Mouse (Mus musculus) monocyte, adult 2 months (primary cell): Measurements from ENCODE around the gene Pitpnm1.
"Not testable (repeated sequence)": the region's sequence is repeated elsewhere in the genome, so short reads cannot be mapped to it uniquely, and the experiment has no call there.

ENCODE experiments used
- DNase-seq, 2 experiments: peaks; one replicate each; pipeline ENCODE4 v3.0.0; 2022; ENCODE audit warnings: low spot score in 2 of 2, low read depth in 1 of 2

Pitpnm1 gene

DNA sequence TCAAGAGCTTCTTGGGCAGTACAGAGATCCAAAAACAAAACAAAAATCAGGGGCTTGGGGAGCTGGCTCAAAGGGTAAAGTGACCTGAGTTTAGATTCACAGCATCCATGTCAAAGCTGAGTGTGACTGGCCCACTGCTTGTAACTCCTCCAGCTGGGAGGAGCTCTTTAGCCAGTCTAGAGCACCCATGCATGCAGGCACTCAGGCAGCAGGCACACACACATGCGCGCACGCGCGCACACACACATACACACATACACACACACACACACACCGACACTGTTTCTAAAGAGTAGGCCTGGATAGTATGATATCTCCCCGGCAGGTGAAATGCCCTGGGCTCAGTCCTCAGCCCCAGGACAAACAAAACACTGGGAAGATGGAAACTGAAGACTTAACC lies 17.2 kb downstream of the Pitpnm1 start:
- no peak for DNase-seq

DNA sequence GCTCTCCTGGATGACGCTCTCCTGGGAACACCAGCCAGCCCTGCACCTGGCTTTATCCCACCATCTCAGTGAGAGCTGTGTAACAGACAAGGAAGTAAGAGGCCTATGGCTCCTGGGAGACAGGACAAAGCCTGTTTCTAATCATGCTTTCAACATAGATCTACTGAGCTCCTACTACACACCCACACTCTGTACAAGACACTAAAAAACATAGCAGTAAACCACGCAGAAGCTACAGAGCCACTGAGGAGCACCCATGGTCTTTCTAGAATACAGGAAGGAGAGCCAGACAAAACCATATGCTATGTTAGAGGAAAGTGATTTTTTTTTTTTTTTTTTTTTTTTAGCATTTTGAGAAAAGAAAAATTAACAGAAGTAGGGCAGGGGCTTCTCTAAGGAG lies 18.6 kb downstream of the Pitpnm1 start:
- no peak for DNase-seq

DNA sequence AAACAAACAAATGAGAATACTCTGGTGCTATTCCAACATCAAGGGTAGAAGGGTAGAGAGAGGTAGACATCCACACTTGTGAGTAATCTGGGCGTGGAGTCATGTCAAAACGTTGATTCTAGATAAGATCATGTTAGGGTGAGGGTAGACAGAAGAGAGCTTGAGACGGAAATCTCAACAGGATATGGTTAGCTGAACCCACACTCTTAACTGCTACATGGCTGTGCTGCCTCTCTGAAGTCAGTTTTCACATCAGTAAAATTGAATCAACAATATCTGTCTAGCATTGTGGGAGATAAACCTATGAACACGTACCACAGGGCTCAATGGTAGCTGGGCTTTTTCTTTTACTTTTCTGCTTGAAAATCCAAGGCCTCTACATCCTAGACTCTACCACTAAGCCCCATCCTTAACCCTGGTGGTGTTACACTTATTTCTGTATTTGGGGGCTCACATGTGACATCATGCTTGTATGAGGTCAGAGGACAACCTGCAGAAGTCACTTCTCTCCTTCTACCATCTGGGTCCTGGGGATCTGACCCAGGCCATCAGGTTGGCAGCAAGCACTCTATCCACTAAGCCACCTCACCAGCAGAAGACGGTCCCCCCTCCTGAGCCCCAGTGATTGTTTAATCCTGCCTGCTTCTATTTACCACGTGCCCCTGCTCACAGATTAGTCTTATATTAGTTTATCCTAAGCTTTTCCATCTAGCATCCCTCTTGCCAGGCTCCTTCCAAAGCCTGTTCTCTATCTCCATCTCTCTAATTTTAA lies 20.1 kb downstream of the Pitpnm1 start:
- DNase-seq = no peak

DNA sequence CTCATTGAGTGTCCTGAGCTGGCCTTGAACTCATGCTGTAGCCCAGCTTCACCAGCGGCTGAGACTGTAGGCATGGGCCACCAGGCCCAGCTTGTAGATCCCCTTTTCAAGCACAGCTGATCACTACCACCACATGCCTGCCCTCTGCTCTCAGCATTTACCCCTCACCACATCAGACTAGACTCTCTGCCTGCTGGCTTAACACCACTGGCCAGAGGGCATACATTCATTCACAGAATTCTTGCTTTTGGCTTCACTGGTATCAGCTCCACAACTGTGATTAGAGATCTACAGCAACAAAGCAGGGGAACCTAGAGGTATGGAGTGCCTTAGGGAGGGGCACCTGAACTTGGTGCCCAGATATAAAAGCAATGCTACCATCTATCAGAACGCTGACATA lies 20.7 kb downstream of the Pitpnm1 start:
- DNase-seq = no peak

DNA sequence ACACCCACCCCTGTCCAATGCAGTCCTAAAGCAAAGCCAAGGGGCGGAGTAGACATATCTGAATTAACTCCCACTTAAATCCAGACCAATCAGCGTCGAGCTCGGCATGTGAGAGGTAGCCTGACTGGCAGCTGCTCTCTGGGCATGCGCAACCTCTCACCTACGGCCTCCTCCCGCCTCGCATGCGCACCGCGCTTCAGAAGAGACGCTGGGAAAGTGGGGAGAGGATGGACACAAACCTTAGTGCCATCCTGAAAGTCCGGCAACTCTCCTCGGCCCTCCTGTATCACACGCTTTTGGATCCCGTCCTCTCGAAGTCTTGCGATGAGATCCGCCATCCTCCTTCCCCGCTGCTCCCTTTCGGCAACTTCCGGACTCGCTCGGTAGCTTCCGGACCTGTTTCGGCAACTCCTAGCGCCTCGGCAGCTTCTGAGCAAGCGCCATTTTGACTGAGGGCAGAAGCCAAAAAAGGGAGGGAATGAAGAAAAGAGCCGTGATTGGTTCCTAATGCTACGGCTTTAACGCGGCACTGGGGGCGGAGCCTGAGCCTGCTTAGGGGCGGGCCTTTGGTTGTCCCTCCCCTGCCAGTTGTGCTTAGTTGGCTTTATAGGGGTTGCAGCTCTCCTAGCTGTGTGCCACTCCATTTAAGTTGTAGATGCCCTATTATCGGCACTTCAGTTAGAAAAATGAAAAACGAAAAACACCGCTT lies 21.5 kb downstream of the Pitpnm1 start:
- peak; percentile 89 to 90 for DNase-seq

DNA sequence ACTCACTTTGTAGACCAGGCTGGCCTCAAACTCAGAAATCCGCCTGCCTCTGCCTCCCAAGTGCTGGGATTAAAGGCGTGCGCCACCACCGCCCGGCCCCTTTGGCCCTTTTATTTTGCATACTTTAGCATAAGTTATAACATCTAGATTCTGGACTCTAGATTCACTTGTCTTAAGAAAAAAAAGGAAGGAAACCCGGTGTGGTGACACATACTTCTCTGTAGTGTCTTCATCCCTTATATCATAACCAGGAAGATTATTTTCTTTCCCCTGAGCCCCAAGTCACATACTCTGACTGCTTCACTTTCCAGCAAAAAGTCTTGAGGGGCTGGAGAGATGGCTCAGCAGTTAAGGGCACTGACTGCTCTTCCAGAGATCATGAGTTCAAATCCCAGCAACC lies 22.1 kb downstream of the Pitpnm1 start:
- not testable (repeated sequence) for DNase-seq

DNA sequence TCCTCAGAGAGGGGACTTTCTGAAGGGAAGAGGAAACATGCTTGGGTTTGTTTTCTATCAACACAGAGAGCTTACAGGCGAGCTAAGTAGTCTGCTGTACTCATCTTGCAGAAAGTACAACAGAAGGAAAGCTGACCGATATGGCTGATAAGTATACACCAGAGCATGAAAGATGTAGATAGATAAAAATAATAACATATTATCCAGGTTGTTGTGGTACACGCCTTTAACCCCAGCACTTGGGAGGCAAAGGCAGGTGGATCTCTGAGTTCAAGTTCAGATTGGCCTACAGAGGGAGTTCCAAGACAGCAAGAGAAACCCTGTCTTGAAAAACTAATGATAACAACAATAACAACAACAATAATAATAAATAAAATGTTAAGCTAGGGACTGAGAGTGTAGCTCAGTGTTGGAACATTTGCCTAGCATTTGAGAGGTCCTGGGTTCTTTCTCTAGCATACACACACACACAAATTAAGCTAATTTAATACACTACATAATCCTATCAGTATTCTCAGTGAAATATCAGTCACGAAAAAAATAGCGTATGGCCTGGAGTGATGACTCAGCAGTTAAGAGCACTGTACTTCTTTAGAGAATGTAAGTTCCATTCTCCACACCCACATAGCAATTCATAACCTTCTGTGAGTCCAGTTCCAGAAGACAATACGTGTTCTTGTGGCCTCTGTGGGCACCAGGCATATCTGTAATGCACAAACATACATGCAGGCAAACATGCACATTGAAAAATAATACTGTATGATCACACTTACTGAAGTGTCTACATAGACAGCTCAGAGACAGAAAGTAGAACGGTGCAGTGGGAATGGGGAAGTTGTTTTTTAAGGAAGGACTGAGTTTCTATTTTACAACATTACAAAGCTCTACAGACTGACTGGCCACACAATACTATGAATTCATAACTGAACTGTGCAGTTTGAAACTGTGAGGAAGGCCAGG lies 22.9 kb downstream of the Pitpnm1 start:
- DNase-seq = no peak

DNA sequence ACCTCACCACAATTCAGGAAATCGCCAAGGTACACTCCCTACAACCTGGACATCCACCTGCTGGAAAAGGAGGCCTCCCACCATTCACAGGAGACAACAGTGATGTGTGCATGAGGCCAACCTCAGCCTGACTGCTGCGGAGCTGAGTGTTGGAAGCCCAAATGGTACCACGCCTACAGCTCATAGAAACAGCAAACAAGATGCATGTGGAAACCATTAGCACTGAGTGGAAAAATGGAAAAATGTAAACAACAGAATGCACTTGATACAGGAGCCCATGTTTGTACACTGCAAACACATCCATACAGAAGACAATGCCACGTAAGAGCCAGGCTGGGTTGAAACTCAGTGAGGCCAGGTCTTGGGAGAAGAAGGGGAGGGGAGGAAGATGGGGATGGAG lies 24.6 kb downstream of the Pitpnm1 start:
- no peak for DNase-seq

DNA sequence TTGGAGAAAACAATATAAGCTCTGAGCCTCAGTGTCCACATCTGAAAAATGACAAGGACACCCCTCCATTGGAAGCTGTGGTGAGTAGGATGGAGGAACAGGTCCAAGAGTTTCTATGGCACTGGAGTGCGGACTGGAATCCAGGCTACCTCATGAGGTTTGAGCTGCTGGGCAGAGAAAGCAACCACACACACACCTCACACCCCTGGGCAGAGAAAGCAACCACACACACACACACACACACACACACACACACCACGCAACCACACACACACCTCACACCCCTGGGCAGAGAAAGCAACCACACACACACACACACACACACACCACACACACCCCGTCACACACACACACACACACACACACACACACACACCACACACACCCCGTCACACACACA lies 25.5 kb downstream of the Pitpnm1 start:
- DNase-seq = not testable (repeated sequence)

DNA sequence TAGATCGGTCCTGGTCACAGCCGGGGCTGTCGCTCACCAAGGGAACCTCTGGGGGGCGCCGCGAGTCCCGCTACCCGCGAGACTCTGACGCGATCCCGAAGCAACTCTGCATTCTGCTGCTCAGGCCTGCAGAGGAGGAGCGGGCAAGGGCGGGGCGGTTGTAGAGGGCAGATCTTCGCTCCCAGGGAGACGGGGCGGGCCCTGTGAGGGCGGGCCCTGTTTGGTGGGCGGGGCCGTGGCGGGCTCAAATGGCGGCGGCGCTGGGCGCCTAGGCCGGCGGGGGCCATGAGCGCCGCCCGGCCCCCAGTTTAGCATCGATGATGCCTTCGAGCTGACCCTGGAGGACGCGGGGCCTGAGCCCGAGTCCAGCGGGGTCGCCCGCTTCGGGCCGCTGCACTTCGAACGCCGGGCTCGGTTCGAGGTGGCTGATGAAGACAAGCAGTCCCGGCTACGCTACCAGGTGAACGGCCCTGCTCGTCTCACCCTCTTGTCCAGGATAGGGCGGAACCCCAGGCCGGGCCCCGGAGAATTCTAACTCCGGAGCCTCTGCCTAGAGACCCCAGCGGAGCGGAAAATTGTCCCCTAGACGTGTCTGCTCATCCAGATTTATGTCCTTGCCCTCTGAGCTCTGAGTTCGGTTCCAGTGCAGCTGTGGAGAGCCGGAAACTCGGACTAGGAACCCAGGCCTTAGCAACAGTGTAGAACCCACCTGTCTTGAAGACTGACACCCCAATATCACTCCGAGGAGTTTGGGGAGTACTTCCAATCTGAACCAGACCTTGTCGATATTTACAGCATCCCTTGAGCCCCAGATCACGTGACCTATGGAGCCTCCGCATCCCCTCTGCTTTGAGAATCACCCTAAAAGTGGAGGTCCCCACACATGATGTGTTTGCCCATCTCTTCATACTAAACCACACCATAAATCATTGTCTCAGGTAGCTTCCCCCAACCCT lies 26.2 kb downstream of the Pitpnm1 start, which contains the start of gene Aip:
TSS of gene Aip (minus strand) at position 118 of the 956 bp plus-strand sequence.
- DNase-seq = peak; percentile 96 to 97

DNA sequence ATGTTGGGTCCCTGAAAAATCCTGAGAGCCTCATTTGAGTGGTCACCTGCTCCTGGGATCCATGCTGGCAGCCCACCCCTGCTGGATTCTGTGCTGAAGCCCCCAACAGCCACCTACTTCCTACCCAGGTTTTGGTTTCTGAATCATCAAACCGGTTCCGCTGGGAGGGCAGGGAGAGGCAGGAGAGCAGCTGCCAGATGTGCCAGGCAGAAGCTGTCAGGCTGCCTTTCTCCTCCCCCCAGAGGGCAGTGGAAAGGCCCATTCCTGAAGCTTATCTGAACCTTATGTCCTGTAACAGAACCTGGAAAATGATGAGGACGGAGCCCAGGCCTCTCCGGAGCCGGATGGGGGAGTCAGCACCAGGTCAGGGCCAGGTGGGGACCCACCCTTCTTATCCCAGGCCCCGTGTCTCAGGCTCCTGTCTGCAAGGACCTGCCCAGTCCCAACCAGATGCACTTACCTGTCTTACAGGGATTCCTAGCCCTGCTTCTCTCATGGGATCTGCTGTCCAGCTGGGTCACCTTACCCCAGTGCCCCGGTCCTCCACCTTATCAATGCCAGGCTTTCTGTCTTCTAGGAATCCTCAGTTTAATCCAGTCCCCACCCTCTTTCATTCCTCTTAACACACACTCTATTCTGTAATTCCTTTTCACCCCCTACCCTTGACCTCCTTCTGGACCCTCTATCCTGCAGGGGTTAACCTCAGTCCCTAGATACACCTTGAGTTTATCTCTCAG lies 27.1 kb downstream of the Pitpnm1 start:
- DNase-seq = no peak

DNA sequence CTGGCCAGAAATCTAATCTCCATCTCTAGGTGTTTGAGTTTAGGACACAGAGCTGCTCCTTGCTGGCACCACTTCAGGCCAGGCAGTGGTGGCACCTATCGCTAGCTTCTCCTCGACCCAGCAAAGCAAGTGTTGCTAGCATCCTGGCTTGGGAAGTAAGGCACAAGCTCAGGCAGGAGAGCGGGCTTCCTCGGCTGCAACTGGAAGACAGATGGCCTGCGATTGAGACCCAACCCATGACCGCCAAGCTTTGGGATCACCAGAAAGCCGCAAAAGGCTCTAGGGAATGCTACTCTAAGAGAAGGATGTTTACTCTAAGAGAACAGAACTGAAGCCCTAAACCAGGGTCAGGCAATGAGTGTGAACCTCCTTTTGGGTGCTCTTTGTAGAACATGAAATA lies 29.7 kb downstream of the Pitpnm1 start:
- no peak for DNase-seq

DNA sequence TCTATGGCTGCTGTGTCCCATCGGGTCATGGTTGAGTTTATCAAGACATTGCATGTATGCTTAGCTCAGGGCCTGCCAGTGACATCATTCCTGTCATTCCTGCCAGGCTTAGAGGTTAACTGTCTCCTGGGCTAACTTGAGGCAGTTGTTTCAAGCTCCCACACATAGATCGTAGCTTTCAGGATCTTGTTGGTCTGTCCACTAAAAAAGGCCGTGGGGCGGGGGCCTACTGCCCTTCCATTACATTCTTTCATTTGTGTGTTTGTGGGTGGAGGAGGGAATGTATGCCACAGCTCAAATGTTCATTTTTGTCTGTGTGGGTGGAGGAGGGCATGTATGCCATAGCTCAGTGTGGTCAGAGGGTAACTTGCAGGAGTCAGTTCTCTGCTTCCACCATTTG lies 30.3 kb downstream of the Pitpnm1 start:
- DNase-seq = no peak

DNA sequence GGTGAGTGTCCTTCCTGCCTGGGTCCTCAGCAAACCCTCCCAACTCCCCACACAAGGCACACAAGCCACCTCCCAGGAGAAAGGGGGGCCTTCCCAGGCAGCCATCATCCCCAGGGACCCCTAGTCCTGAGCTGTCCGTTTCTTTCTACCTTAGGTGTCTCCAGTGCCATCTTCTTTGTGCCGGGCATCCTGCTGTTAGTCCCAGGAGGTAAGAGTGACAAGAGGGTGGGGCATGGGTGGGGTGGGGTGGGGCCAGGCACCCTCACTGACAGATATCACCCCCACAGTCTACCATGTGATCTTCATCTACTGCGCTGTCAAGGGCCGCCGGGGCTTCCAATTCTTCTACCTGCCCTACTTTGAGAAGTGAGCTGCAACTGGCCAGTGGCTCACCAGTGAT lies 31.3 kb downstream of the Pitpnm1 start:
- DNase-seq = no peak

DNA sequence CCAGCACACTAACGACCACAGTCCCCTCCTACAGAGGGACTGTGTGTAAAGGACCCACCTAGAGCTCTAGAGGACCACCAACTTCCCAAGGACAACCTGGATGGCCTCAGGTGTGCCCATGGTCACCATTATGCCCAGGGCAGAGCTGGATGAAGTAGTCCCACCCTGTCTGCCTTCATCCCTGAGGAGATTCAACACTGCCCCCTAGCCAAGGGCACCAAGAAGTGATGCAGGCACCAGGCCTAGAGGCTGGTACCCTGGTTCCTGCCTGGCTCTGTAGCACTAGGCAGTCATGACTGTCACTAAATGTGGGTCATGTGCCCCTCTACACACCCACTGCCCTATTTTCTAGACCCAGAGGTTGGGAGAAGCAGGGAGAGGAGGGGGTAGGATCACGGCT lies 32.0 kb downstream of the Pitpnm1 start:
- DNase-seq = no peak

DNA sequence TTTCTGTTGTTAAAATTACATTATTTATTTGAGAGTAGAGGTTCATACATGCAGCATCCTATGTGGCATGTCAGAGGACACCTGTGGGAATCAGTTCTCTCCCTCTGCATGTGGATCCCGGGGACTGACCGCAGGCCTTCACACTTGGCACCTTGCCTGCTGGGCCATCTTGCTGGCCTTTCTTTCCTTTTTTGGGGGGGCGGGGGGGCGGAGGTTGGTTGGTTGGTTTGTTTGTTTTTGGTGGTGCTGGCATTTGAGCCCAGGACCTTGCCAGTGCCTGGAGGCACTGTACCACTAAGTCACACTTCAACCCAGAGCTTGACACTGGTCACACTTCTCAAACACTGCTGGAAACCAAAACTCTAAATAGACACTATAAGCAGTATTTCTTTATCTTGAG lies 34.6 kb downstream of the Pitpnm1 start:
- no peak for DNase-seq

DNA sequence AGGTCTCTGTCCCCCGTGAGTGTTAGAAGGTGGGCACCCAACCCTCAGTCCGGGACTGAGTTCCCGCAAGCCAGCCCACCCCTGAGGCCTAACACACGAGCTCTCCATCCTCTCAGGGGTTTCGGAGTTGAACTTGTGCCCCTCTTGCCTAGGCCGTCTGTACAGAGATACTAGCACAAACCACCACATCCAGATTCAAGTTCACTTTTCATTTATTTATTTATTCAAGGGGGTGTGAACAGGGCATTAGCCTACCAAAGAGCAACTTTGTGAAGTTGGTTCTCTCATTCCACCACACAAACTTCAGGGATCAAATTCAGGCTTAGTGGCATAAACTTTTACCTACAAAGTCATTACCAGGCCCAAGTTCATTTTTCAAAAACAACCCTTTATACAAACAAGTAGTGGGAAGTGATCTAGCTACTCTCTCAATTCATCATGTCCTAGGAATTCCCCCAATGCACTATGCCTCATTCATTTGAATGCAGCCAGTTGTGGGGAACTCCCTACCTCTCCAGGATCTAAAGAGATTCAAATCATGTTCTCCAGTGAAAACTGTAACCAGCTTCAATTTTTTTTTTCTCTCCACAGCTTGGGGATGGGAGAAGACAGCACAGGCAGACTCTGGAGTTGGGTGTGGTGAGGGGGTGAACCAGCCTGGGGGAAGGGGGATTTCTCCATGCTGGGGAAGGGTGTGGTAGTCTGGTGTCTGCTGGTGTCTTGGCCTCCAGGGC lies 35.6 kb downstream of the Pitpnm1 start:
- DNase-seq = not testable (repeated sequence)

DNA sequence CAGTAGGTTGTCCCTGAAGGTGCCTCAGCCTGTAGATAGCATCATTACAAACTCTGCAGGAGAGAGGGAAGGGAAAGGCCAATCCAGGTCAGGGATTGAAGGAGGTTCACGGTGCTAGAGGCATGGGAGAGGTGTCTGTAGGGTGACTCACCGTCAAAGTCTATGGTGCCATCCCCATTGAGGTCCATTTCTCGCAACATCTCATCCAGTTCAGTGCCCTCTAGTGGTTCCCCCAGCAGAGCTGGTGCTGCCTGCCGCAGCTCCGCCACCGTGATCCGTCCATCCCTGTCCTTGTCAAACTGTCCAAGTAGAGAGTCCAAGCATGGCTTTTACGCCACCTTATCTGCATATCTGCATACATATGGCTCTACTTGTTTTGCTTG lies 36.2 kb downstream of the Pitpnm1 start:
- not testable (repeated sequence) for DNase-seq

DNA sequence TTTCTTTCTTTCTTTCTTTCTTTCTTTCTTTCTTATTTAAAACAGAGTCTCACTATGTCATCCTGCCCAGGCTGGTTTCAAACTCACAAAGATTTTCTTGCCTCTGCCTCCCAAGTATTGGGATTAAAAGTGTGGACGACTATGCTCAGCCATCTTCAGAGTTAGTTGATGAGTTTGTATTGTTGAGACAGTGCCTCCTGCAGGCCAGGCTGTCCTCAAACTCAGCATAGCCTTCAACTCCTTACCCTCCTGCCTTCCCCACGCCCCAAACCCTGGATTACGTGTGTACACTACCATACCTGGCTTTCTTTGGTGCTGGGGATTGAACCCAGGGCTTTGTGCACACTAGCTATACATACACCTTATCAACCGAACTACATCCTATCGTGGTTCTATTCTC lies 36.7 kb downstream of the Pitpnm1 start:
- DNase-seq = no peak
